Mouse (Mus musculus) hindbrain, embryonic 12.5 days (tissue): ENCODE results near the gene Mgat4d. TPM values are rescaled to one million over a fixed set of nuclear protein-coding genes. Genes with fewer than 3 reads are reported as not detected.
"Not testable (repeated sequence)": the region's sequence is repeated elsewhere in the genome, so short reads cannot be mapped to it uniquely, and the experiment has no call there.

ENCODE experiments used
- ATAC-seq: fragments of 200-750 bp; cut with Nextera tagmentation; 2 replicates; pipeline ENCODE4 v1.8.0; 2017; ENCODE audit warnings: moderate TSS enrichment; ENCODE audit not compliant: low FRiP score
- H3K27ac ChIP-seq: fragments of 300-500 bp; sonication (generic); 2 replicates; pipeline ENCODE4 v1.5.1; 2016; ENCODE audit warnings: mild to moderate bottlenecking
- H3K27me3 ChIP-seq: fragments of 300-500 bp; sonication (generic); 2 replicates; pipeline ENCODE4 v1.6.1; 2016; ENCODE audit warnings: mild to moderate bottlenecking
- H3K36me3 ChIP-seq: fragments of 300-500 bp; sonication (generic); 2 replicates; pipeline ENCODE4 v1.6.1; 2016; ENCODE audit warnings: mild to moderate bottlenecking
- H3K4me1 ChIP-seq: fragments of 300-500 bp; sonication (generic); 2 replicates; pipeline ENCODE4 v1.6.1; 2016
- H3K4me2 ChIP-seq: fragments of 300-500 bp; sonication (generic); replicated peaks from 2 replicates; pipeline ENCODE4 v1.6.1; 2016; ENCODE audit warnings: mild to moderate bottlenecking
- H3K4me3 ChIP-seq: fragments of 300-500 bp; sonication (generic); 2 replicates; pipeline ENCODE4 v1.5.1; 2016; ENCODE audit warnings: mild to moderate bottlenecking
- H3K9ac ChIP-seq: fragments of 300-500 bp; sonication (generic); 2 replicates; pipeline ENCODE4 v1.6.1; 2016; ENCODE audit warnings: mild to moderate bottlenecking, moderate library complexity
- H3K9me3 ChIP-seq: fragments of 300-500 bp; sonication (generic); replicated peaks from 2 replicates; pipeline ENCODE4 v1.6.1; 2016; ENCODE audit warnings: mild to moderate bottlenecking
- WGBS: fragments of 180-500 bp; shearing (Covaris S2); methylation state at CpG from one replicate; pipeline ENCODE4 v1.1.7; 2016; 5-methylcytosine and 5-hydroxymethylcytosine counted together
- polyA plus RNA-seq: library from polyadenylated mRNA; unstranded; fragments of >200 nt; fragmentation: Nextera tagmentation; extraction: Ambion mirVana; gene quantifications from 2 replicates; pipeline ENCODE4 v1.2.1, GENCODE M21; 2016

The Mgat4d gene
- not detected in 2 replicates for polyA plus RNA-seq

DNA sequence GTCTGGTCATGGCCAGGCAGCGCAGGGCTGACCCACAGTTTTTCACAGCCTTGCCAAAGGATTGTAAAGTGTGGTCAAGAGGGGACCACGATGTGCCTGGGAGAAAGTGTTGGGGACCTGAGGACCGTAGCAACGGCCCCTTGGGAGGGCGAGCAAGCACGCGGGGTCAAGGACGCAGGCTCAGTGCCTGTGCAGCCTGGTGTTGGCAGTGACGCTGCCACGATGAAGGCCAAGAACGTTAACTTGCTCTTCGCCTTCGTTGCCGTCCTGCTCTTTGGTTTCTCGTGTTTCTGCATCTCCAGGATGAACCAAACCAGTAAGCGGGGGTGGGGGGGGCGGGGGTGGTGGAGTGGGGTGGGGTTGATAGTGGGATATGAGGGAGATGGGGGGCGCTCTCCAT, at the start of gene Mgat4d:
TSS of gene Mgat4d (plus strand) at position 209 of the 400 bp plus-strand sequence.
- H3K4me1 ChIP-seq: no peaks in the 10 kb centered on the region
- H3K36me3 ChIP-seq: no peaks in the 10 kb centered on the region
- no peak within 1 kb of the TSS for H3K9ac ChIP-seq
- no peak within 1 kb of the TSS for H3K4me2 ChIP-seq
- H3K9me3 ChIP-seq: no peaks in the 10 kb centered on the region
- H3K4me3 ChIP-seq: no peak within 1 kb of the TSS
- H3K27ac ChIP-seq: no peak within 1 kb of the TSS
- 83% methylated on average over 16 of the region's 18 CpGs for WGBS
- H3K27me3 ChIP-seq: no peaks in the 10 kb centered on the region
- ATAC-seq: no peak

DNA sequence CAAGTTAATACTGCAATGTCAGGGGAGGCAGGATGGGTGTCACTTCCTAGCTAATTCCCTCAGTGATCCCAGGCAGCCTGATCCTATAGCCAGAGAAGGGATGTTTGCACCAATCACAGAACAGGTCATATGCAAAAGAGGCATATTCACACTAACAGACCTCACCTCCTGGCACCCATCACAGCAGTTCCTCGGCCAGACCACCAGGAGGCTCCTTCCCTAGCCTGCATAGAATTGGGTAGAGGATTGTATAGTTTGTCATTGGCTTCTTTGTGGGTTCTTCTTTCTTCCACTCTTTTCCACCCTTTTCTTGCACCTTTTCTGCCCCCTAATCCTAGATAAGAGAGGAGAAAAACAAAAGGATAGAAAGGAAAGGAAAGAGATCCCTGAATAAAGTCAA, 48.1 kb upstream of the Mgat4d start:
- ATAC-seq: no peak
- no peaks in the 10 kb centered on the region for H3K27me3 ChIP-seq
- 81% methylated on average over 1 of the region's 1 CpGs for WGBS
- no peak overlapping the region for H3K9ac ChIP-seq
- no peak overlapping the region for H3K27ac ChIP-seq
- no peaks in the 10 kb centered on the region for H3K36me3 ChIP-seq
- H3K4me1 ChIP-seq: no peaks in the 10 kb centered on the region
- no peaks in the 10 kb centered on the region for H3K9me3 ChIP-seq
- no peak overlapping the region for H3K4me2 ChIP-seq
- H3K4me3 ChIP-seq: no peak overlapping the region

DNA sequence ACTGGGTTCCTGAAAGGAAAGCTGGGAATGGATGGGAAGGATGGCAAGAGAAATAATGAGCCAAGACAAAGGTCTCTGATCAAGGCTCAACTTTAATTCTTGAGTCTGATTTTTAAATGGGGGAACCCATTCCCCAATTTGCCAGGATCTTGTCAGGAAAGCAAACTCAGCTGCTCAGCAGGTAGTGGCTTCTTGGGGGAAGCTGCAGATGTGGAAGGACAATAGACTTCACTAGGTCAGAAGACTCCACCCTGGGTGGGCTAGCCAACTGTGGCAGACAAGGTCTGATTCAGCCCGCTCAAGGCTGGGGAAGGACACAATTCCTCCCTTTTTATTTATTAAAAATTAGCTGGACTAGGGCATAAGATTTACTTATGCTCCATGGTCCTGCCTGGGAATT, 43.3 kb upstream of the Mgat4d start:
- 92% methylated on average over 1 of the region's 1 CpGs for WGBS
- H3K27ac ChIP-seq: no peak overlapping the region
- H3K9me3 ChIP-seq: no peaks in the 10 kb centered on the region
- H3K4me3 ChIP-seq: no peak overlapping the region
- H3K36me3 ChIP-seq: no peaks in the 10 kb centered on the region
- ATAC-seq: no peak
- no peak overlapping the region for H3K9ac ChIP-seq
- no peaks in the 10 kb centered on the region for H3K27me3 ChIP-seq
- H3K4me1 ChIP-seq: no peaks in the 10 kb centered on the region
- H3K4me2 ChIP-seq: no peak overlapping the region

DNA sequence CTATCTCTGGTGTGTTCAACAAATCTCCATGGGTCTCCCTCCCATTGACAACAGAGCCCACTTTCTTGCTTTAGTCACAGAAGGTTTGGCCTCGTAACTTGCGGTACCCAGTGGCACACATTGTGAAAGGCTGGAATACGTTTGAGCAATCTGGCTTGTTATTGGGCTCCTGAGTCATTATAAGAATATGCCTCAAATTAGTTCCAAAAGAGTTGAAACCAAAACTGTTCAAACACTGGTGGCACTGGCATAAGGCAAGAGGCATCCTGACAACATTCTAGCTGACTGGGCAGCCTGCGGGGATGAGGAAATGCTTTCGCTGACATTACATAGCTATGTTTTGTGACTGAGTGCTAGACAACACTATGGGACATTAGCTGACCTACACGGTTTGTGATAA, 38.4 kb upstream of the Mgat4d start:
- Histone ChIP-seq H3K4me3 (no peak overlapping the region), H3K36me3 (peaks cover 10% of the 10 kb centered on the region), H3K27me3 (no peaks in the 10 kb centered on the region), H3K9me3 (no peaks in the 10 kb centered on the region), H3K9ac (no peak overlapping the region), H3K4me2 (no peak overlapping the region), H3K4me1 (no peaks in the 10 kb centered on the region), H3K27ac (no peak overlapping the region)
- WGBS: 88% methylated on average over 6 of the region's 6 CpGs
- no peak for ATAC-seq

DNA sequence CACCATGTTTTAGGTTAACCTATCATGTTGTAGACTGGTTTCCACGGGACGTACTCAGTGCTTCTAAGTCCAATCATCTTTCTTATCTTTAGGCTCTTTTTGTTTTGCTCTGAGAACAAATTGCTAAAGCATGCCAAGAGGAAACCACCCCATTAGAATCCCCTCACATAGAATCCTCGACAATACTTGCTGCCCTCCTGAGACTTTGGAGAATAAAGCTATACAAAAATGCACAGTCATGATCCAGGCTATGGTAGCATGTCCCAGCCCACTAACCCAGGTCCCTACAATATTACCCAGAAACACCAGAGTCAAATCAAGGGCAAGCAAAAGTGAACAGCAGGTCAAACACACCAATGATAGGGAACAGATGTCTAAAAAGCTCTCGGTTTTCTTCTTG, 33.2 kb upstream of the Mgat4d start:
- H3K36me3 ChIP-seq: peaks cover 47% of the 10 kb centered on the region
- ATAC-seq, H3K9me3 ChIP-seq, H3K4me3 ChIP-seq, H3K4me1 ChIP-seq, H3K27me3 ChIP-seq, H3K4me2 ChIP-seq, H3K27ac ChIP-seq, H3K9ac ChIP-seq: not testable (repeated sequence)
- WGBS: 79% methylated on average over 4 of the region's 4 CpGs

DNA sequence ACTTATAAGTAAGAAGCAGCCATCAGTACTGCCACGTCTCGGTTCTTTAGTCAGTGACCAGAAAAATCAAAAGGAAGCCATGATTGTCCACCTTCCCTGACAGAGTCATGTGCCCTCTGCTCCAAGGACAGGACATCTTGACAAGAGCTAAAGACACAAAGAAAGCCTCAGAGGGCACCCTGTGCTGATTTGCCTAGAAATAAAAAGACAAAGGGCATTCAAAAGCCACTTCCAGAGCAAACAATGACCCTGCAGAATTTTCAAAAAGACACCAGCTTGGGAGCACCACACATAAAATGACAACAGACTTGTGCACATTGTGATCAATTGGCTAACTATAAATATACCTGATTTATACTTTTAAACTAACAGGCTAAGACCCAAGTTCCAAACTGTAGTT, 32.6 kb upstream of the Mgat4d start:
- ATAC-seq: no peak
- no peaks in the 10 kb centered on the region for H3K27me3 ChIP-seq
- 57% methylated on average over 2 of the region's 2 CpGs for WGBS

DNA sequence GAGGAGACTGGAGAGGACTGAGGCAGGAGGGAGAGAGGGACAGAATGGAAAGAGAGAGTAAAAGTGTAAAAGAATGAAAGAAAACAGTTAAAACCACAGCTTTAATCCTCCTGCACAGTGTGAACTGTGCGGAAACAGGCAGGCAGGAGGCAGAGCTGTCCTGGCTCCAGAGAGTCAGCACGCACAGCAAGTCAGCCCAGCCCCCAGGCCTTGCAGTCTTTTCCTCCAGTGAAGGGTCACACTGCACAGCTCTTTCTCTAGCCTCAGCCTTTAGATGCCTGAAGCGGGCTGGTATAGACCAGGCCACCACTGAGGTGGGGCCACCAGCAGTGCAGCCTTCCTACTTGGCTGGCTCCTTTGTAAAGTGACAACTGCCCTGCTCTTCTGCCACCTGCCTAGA, 27.7 kb upstream of the Mgat4d start:
- H3K4me2 ChIP-seq: no peak overlapping the region
- ATAC-seq: no peak
- 57% methylated on average over 3 of the region's 3 CpGs for WGBS
- no peak overlapping the region; the same call in 1 of the 2 replicates for H3K27ac ChIP-seq
- H3K9ac ChIP-seq: no peak overlapping the region
- H3K4me1 ChIP-seq: no peaks in the 10 kb centered on the region
- peaks cover 70% of the 10 kb centered on the region for H3K36me3 ChIP-seq
- H3K9me3 ChIP-seq: no peaks in the 10 kb centered on the region
- H3K27me3 ChIP-seq: no peaks in the 10 kb centered on the region
- no peak overlapping the region for H3K4me3 ChIP-seq

More for the DNA sequence above, 32.6 kb upstream of the Mgat4d start:
- H3K4me2 ChIP-seq: no peak overlapping the region
- H3K4me1 ChIP-seq: no peaks in the 10 kb centered on the region
- H3K36me3 ChIP-seq: peaks cover 52% of the 10 kb centered on the region
- no peak overlapping the region for H3K9ac ChIP-seq
- no peaks in the 10 kb centered on the region for H3K9me3 ChIP-seq
- no peak overlapping the region for H3K27ac ChIP-seq
- no peak overlapping the region for H3K4me3 ChIP-seq

DNA sequence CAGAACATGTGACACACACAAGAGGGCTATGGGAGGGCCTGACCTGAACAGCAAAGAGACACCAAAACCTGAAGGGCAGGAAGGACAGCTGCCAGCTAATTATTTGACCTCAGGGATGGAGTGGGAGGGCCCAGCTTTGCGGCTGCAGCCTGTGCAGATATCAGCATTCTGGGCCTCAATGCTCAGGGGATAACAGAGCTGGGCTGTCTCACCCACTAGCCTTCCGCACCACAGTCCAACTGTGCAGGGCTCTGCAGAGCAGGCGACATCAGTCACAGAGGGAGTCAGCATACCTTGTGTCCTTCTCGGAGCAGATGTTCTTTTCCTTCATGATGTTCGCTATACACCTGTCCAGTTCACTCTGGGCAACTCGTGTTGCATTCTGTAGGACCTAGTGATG, 25.9 kb upstream of the Mgat4d start:
- Histone ChIP-seq H3K27ac (no peak overlapping the region), H3K27me3 (no peaks in the 10 kb centered on the region), H3K9me3 (no peaks in the 10 kb centered on the region), H3K9ac (no peak overlapping the region), H3K4me1 (no peaks in the 10 kb centered on the region), H3K4me2 (no peak overlapping the region), H3K4me3 (no peak overlapping the region), H3K36me3 (peaks cover 61% of the 10 kb centered on the region)
- 85% methylated on average over 6 of the region's 6 CpGs for WGBS
- ATAC-seq: no peak

DNA sequence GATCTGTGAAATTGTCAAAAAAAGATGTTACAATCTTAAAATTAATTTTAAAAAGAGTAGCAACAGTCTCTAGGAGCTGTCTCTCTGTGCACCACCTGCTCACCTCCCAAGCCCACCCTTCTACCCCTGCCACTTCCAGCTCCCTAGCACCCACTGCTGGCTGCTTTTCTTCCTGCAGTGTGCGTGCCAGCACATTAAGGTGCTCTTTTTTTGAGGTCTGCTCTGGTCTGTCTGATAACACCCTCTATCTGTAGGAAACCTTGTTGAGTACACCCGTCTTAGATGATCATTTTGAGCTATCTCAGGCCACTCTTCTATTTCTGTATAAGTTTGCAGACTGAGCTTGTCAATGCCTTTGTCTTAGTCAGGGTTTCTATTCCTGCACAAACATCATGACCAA, 25.2 kb upstream of the Mgat4d start:
- H3K27ac ChIP-seq: no peak overlapping the region
- no peak for ATAC-seq
- H3K4me2 ChIP-seq: no peak overlapping the region
- no peaks in the 10 kb centered on the region for H3K9me3 ChIP-seq
- no peaks in the 10 kb centered on the region for H3K4me1 ChIP-seq
- peaks cover 62% of the 10 kb centered on the region for H3K36me3 ChIP-seq
- H3K27me3 ChIP-seq: no peaks in the 10 kb centered on the region
- 89% methylated on average over 2 of the region's 2 CpGs for WGBS
- H3K4me3 ChIP-seq: no peak overlapping the region
- H3K9ac ChIP-seq: no peak overlapping the region

DNA sequence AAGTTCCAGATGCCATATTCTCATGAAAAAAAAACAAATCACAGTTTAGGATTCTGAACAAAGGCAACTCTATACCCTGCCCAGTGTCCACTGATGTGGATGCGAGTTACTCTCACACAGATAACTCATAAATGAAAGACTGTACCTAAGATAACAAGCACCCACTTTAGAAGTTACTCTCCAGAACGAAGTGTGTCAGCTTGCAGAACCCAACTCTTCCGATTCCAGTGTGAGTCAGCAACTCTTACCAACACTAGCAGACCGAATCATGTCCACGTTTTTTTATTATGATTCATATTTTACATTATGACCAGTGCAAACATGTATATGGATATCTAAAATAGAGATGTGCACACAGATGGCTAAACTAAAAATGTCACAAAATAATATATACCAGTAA, 20.4 kb upstream of the Mgat4d start:
- H3K4me1 ChIP-seq: no peaks in the 10 kb centered on the region
- 95% methylated on average over 5 of the region's 5 CpGs for WGBS
- H3K27ac ChIP-seq: no peak overlapping the region
- H3K9me3 ChIP-seq: no peaks in the 10 kb centered on the region
- H3K4me3 ChIP-seq: no peak overlapping the region
- H3K4me2 ChIP-seq: no peak overlapping the region
- no peaks in the 10 kb centered on the region for H3K27me3 ChIP-seq
- ATAC-seq: no peak
- no peak overlapping the region for H3K9ac ChIP-seq
- H3K36me3 ChIP-seq: peaks cover 31% of the 10 kb centered on the region

DNA sequence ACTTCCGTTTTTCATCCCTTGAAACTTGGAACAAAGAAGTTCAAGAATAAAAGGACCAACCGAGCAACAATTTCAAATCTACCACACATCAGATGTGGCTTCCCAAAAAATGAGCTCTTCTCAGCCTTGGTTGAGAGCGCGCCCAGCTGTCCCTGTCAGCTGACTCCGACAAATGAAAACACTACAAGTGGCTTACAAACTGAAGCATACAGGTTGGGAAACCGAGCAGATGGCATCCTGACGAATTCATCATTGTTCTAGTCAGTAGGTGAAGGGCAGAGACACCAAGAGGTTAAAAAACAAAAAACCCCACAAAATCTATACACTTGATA, 16.7 kb upstream of the Mgat4d start:
- Histone ChIP-seq H3K4me3 (peak overlapping the region; percentile 86), H3K9ac (peak overlapping the region; percentile 87), H3K4me1 (no peaks in the 10 kb centered on the region), H3K27me3 (no peaks in the 10 kb centered on the region), H3K27ac (peak overlapping the region; percentile 85), H3K9me3 (no peaks in the 10 kb centered on the region), H3K36me3 (peaks cover 20% of the 10 kb centered on the region), H3K4me2 (peak overlapping the region; percentile 75)
- WGBS: 7% methylated on average over 7 of the region's 7 CpGs
- ATAC-seq: no peak

DNA sequence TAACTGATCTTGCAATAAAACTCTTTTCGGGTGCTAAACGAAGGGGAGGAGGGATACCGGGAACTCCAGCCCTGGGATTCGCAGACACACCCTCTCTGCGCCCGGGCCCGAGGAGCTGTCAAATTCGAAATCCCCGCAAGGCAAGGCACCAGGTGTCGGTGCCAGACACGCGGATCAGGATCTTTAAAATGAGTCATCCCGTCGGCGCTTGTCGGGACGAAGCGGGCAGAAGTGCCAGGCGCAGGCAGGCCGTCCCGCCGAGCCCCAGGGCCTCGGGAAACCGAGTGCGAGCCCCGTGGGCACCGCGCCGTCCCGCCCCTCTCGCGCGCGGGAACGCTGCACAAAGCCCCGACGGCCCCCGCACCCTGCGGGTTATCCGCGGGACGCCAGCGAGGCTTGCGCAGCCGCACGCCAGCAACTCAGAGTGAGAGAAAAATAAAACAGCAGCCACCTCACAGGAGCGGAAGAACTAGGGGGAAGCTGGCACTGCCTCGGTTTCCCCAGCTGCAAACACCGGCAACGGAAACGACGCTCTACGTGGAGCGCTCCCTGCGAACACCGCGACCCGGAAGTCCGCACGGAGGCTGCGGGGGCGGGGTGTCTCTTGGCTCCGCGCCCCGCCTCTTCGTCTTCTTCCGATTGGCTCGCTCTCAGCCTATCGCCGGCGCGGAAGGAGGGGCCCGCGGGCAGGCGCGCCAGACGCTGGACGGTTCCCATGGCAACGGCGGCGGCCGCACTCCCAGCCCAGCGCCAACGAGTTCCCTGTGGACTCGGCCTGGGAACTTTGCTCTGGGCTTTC, 16.2 kb upstream of the Mgat4d start, which contains the start of gene Elmod2:
TSS of gene Elmod2 (minus strand) at position 588 of the 799 bp plus-strand sequence.
- no peaks in the 10 kb centered on the region for H3K4me1 ChIP-seq
- under 1% methylated on average over 72 of the region's 85 CpGs for WGBS
- no peaks in the 10 kb centered on the region for H3K27me3 ChIP-seq
- peak within 1 kb of the TSS; percentile 75 for H3K4me2 ChIP-seq
- H3K4me3 ChIP-seq: peak within 1 kb of the TSS; percentile 86
- H3K36me3 ChIP-seq: peaks cover 16% of the 10 kb centered on the region
- no peaks in the 10 kb centered on the region for H3K9me3 ChIP-seq
- peak within 1 kb of the TSS; percentile 87 for H3K9ac ChIP-seq
- peak within 1 kb of the TSS; percentile 85 for H3K27ac ChIP-seq
- ATAC-seq: peak; percentile 99

DNA sequence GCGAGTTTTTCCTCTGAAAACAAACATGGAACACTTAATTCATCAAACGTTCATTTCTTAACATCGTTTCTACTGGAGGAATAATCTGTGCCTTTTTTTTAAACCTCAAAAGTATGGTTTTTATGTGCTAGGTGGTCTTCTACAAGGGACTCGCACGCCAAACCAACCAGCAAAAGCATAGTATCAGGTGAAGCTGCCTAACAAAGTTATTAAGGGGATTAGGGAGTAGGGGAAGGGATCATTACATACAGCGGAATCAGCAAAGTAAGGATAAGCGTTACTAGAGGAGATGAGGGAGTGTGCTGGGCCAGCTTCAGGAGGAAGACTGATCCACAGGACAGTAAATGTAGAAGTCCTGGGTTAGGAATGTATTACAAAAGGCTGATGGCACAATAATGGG, 15.4 kb upstream of the Mgat4d start:
- no peaks in the 10 kb centered on the region for H3K9me3 ChIP-seq
- no peaks in the 10 kb centered on the region for H3K4me1 ChIP-seq
- ATAC-seq: peak; percentile 18; the same call in 1 of the 2 replicates
- H3K4me2 ChIP-seq: peak overlapping the region; percentile 75
- H3K36me3 ChIP-seq: peaks cover 8% of the 10 kb centered on the region
- no peak overlapping the region for H3K27ac ChIP-seq
- H3K9ac ChIP-seq: no peak overlapping the region
- peak overlapping the region; percentile 86 for H3K4me3 ChIP-seq
- H3K27me3 ChIP-seq: no peaks in the 10 kb centered on the region
- 11% methylated on average over 7 of the region's 7 CpGs for WGBS
